Comparison of ENCODE assay signal across 25 mouse cellular contexts in the genomic region with DNA sequence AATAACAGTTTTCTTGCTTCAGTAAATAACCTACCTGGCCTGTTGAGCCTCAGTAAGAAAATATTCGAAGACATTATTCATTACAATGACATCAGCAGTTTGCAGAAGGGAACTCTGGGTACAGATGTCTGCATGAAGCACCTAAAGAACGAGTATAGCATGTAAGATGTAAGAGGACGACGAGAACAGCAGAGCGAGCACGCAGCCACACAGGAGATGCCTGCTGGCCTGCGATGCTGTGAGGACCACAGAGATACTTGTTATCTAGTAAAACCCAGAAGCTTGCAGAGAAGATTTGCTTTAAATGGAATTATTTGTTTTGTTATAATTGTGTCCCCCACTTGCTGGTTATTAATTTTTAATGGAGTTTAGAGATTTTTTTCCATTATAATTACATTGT. TPM values are rescaled to one million over a fixed set of nuclear protein-coding genes. Genes with fewer than 3 reads are reported as not detected.
DNase-seq lines count a peak whose midpoint lies in the region; ATAC-seq and TF ChIP-seq lines count a peak whose summit lies in the region.
"Had no signal": no experiment of that assay in that cellular context is flagged by ENCODE, and none has a peak within 500 bp of the region (broad histone marks: within the 10 kb centered on the region; RNA-seq: fewer than 3 reads in every experiment).

No protein-coding gene starts in this region.

- 55% methylated on average over 7 of the region's 7 CpGs for WGBS in liver, embryonic 11.5 days
- 22% methylated on average over 7 of the region's 7 CpGs for WGBS in liver, embryonic 16.5 days (ENCODE audit: insufficient replicate concordance)
- 90% methylated on average over 7 of the region's 7 CpGs for WGBS in cerebellum, adult 2 months
- WGBS in midbrain, embryonic 11.5 days = 93% methylated on average over 7 of the region's 7 CpGs

- DNase-seq in MEL (ENCODE audit: low read depth, low spot score) = peak; percentile 65
- DNase-seq in c-Kit-positive CD71-positive TER-119-positive erythroid progenitor cells, embryonic 14.5 days (ENCODE audit: low spot score) = peak; percentile 67
- no peak for DNase-seq in liver, embryonic 11.5 days (ENCODE audit: low spot score)
- DNase-seq in cerebellum, adult 2 months = no peak
- no peak for DNase-seq in T-cell, adult 2 months (ENCODE audit: low spot score)
- DNase-seq in layer of hippocampus, adult 11-12 months (ENCODE audit: low spot score) = no peak
- DNase-seq in midbrain, embryonic 11.5 days (ENCODE audit: low spot score, missing footprints) = no peak
- DNase-seq: adrenal gland, adult 2 months; cerebellum, adult 18-20 months; cerebellum, postnatal 25 days; forebrain, postnatal 0 days; heart, postnatal 14 days; kidney, adult 8-10 months; kidney, postnatal 10 days; lung, postnatal 36 days; midbrain, embryonic 14.5 days; retina, postnatal 1 day; right cerebral cortex, postnatal 14 days; thymus, postnatal 4 days had no signal

- H3K27me3 ChIP-seq in MEL (ENCODE audit: control insufficient read depth in 1 of 2, insufficient read depth in 2 of 2, low read length in 2 of 2) = no peaks in the 10 kb centered on the region
- no peaks in the 10 kb centered on the region for H3K27me3 ChIP-seq in liver, embryonic 11.5 days (replicated peaks; ENCODE audit: control insufficient read depth, insufficient read depth, low read length)
- H3K27me3 ChIP-seq in liver, embryonic 16.5 days (ENCODE audit: control insufficient read depth, insufficient read depth, low read depth, low read length) = no peaks in the 10 kb centered on the region
- H3K27me3 ChIP-seq in cerebellum, adult 2 months (ENCODE audit: control insufficient read depth, insufficient read depth, low read length) = no peaks in the 10 kb centered on the region
- H3K27me3 ChIP-seq in midbrain, embryonic 11.5 days (ENCODE audit: control insufficient read depth, insufficient read depth, low read length) = no peaks in the 10 kb centered on the region
- H3K27me3 ChIP-seq: intestine, embryonic 15.5 days; megakaryocyte, embryonic 14.5 days had no signal

- TF ChIP-seq RAD21 in MEL (IDR thresholded peaks at IDR 0.05; ENCODE audit: low read depth, low read length) = no peak

- peaks cover 43 to 46% of the 10 kb centered on the region in 2 experiments for H3K4me1 ChIP-seq in MEL (ENCODE audit: control insufficient read depth in 1 of 2, insufficient read depth in 2 of 2, low read length in 2 of 2)
- peaks cover 25% of the 10 kb centered on the region for H3K4me1 ChIP-seq in liver, embryonic 11.5 days (replicated peaks; ENCODE audit: control insufficient read depth, insufficient read depth, low read length)
- peaks cover 41% of the 10 kb centered on the region for H3K4me1 ChIP-seq in liver, embryonic 16.5 days (ENCODE audit: control insufficient read depth, low read depth, low read length)
- H3K4me1 ChIP-seq in cerebellum, adult 2 months (ENCODE audit: control insufficient read depth, insufficient read depth, low read length) = no peaks in the 10 kb centered on the region
- H3K4me1 ChIP-seq in midbrain, embryonic 11.5 days (ENCODE audit: control insufficient read depth, insufficient read depth, low read length) = no peaks in the 10 kb centered on the region
- H3K4me1 ChIP-seq: intestine, embryonic 15.5 days had no signal

- no peaks in the 10 kb centered on the region for H3K9me3 ChIP-seq in MEL (replicated peaks; ENCODE audit: insufficient read depth, low read length)
- H3K9me3 ChIP-seq in liver, embryonic 11.5 days (ENCODE audit: control insufficient read depth, low read length) = no peaks in the 10 kb centered on the region
- H3K9me3 ChIP-seq in liver, embryonic 16.5 days (replicated peaks; ENCODE audit: control insufficient read depth, low read length) = no peaks in the 10 kb centered on the region
- no peaks in the 10 kb centered on the region for H3K9me3 ChIP-seq in midbrain, embryonic 11.5 days (ENCODE audit: control insufficient read depth, low read length)
- H3K9me3 ChIP-seq: G1E; intestine, embryonic 15.5 days; megakaryocyte, embryonic 14.5 days had no signal

- H3K36me3 ChIP-seq in MEL (ENCODE audit: control insufficient read depth in 1 of 2, insufficient read depth in 2 of 2, low read length in 2 of 2) = peaks cover 0 to 61% of the 10 kb centered on the region in 2 experiments; a peak in 3 of 4 replicates
- H3K36me3 ChIP-seq in liver, embryonic 11.5 days (ENCODE audit: control insufficient read depth, insufficient read depth, low read length) = peaks cover 5% of the 10 kb centered on the region; the same call in 1 of the 2 replicates
- H3K36me3 ChIP-seq in liver, embryonic 16.5 days (ENCODE audit: control insufficient read depth, insufficient read depth) = peaks cover 3% of the 10 kb centered on the region; the same call in 1 of the 2 replicates
- no peaks in the 10 kb centered on the region for H3K36me3 ChIP-seq in midbrain, embryonic 11.5 days (ENCODE audit: control insufficient read depth, insufficient read depth, low read length)
- H3K36me3 ChIP-seq: intestine, embryonic 15.5 days had no signal

- no peaks in the 10 kb centered on the region for H3K79me2 ChIP-seq in MEL (ENCODE audit: control insufficient read depth, insufficient read depth, low read length, poor library complexity)

- no peak overlapping the region for H3K27ac ChIP-seq in MEL (ENCODE audit: control insufficient read depth, low read depth, low read length)
- H3K27ac ChIP-seq in liver, embryonic 11.5 days (ENCODE audit: low read depth, low read length) = peak overlapping the region; percentile 97; the same call in 1 of the 2 replicates
- H3K27ac ChIP-seq in liver, embryonic 16.5 days (ENCODE audit: low read length) = peak overlapping the region; percentile 93
- H3K27ac ChIP-seq in cerebellum, adult 2 months (ENCODE audit: insufficient read depth, low read length) = no peak overlapping the region
- no peak overlapping the region for H3K27ac ChIP-seq in midbrain, embryonic 11.5 days (ENCODE audit: low read depth, low read length)
- H3K27ac ChIP-seq: intestine, embryonic 15.5 days had no signal

- TF ChIP-seq POLR2A in MEL (IDR thresholded peaks at IDR 0.05; ENCODE audit: control insufficient read depth in 1 of 2, insufficient read depth in 1 of 2, low read depth in 1 of 2, low read length in 2 of 2, poor library complexity in 1 of 2) = no peak
- TF ChIP-seq POLR2A in cerebellum, adult 2 months (IDR thresholded peaks at IDR 0.05; ENCODE audit: borderline replicate concordance, insufficient read depth, low read length) = no peak

- peak; percentile 62 for ATAC-seq in liver, embryonic 11.5 days (replicated peaks; ENCODE audit: low FRiP score)
- ATAC-seq in liver, embryonic 16.5 days (ENCODE audit: low read depth) = peak; percentile 69
- ATAC-seq in midbrain, embryonic 11.5 days (ENCODE audit: low FRiP score) = no peak
- ATAC-seq: activated CD4-positive, CD25-positive, alpha-beta regulatory T cell, adult 4 months; forebrain, postnatal 0 days; hindbrain, embryonic 16.5 days; intestine, embryonic 15.5 days had no signal

- no peak overlapping the region for H3K9ac ChIP-seq in MEL (ENCODE audit: control insufficient read depth, low read depth, low read length, poor library complexity, severe bottlenecking)
- H3K9ac ChIP-seq in liver, embryonic 11.5 days (ENCODE audit: low read depth, low read length) = no peak overlapping the region
- no peak overlapping the region for H3K9ac ChIP-seq in liver, embryonic 16.5 days (ENCODE audit: low read depth, low read length)
- H3K9ac ChIP-seq in midbrain, embryonic 11.5 days (ENCODE audit: low read length) = no peak overlapping the region
- H3K9ac ChIP-seq: forebrain, postnatal 0 days; intestine, embryonic 15.5 days had no signal

- peak overlapping the region; percentile 21; the same call in 1 of the 2 replicates for H3K4me2 ChIP-seq in liver, embryonic 11.5 days
- H3K4me2 ChIP-seq in liver, embryonic 16.5 days (ENCODE audit: low read depth, low read length) = no peak overlapping the region
- H3K4me2 ChIP-seq in midbrain, embryonic 11.5 days = no peak overlapping the region
- H3K4me2 ChIP-seq: intestine, embryonic 15.5 days had no signal

- H3K4me3 ChIP-seq in MEL (ENCODE audit: control insufficient read depth in 1 of 2, insufficient read depth in 1 of 2, low read depth in 2 of 2, low read length in 2 of 2) = no peak overlapping the region
- no peak overlapping the region for H3K4me3 ChIP-seq in liver, embryonic 11.5 days (ENCODE audit: low read depth, low read length)
- H3K4me3 ChIP-seq in liver, embryonic 16.5 days (ENCODE audit: low read depth, low read length) = no peak overlapping the region
- no peak overlapping the region for H3K4me3 ChIP-seq in cerebellum, adult 2 months (replicated peaks; ENCODE audit: insufficient read depth, low read depth, low read length)
- H3K4me3 ChIP-seq in midbrain, embryonic 11.5 days (ENCODE audit: low read depth, low read length) = no peak overlapping the region
- H3K4me3 ChIP-seq: intestine, embryonic 15.5 days; megakaryocyte, embryonic 14.5 days had no signal

- peak; percentile 65 to 79 for TF ChIP-seq EP300 in MEL (IDR thresholded peaks at IDR 0.05; ENCODE audit: low read depth in 1 of 2, low read length in 2 of 2)

- TF ChIP-seq CTCF in MEL (IDR thresholded peaks at IDR 0.05 in 2 of 3, conservative IDR thresholded peaks at IDR 0.05 in 1 of 3; ENCODE audit: control insufficient read depth in 1 of 3, insufficient read depth in 1 of 3, low read depth in 2 of 3, low read length in 3 of 3, poor library complexity in 1 of 3, severe bottlenecking in 1 of 3) = no peak
- TF ChIP-seq CTCF in cerebellum, adult 2 months (IDR thresholded peaks at IDR 0.05; ENCODE audit: borderline replicate concordance, insufficient read depth, low read depth, low read length) = no peak

RNA-seq across cellular contexts. Expression of a gene that starts 26.6 kb away (rescaled TPM):
- 16.9 and 18.3 TPM in 2 replicates for total RNA-seq in MEL (2012; rRNA removed)
- 10 to 100 TPM in 1 of 2 experiments, not detected in 1; 14.6 TPM for polyA plus RNA-seq in MEL (2012; ENCODE audit: insufficient read depth in 1 of 2, insufficient read length in 2 of 2, low read depth in 1 of 2, low replicate concordance in 2 of 2, missing spikeins in 1 of 2)
- 46.1 and 48.4 TPM in 2 replicates for polyA plus RNA-seq in liver, embryonic 11.5 days (2014; fragmentation: Nextera tagmentation; extraction: Ambion mirVana)
- 35.6 and 36.5 TPM in 2 replicates for polyA plus RNA-seq in liver, embryonic 16.5 days (2015; fragmentation: Nextera tagmentation; extraction: Ambion mirVana)
- polyA plus RNA-seq in cerebellum, adult 2 months (2012; rRNA removed) = 24.8 and 27.1 TPM in 2 replicates
- polyA plus RNA-seq in midbrain, embryonic 11.5 days (2014; fragmentation: Nextera tagmentation; extraction: Ambion mirVana) = 33.2 and 36.2 TPM in 2 replicates

RNA-seq across cellular contexts. Expression of a gene that starts 26.8 kb away (rescaled TPM):
- 39.4 and 46.9 TPM in 2 replicates for total RNA-seq in MEL (2012; rRNA removed)
- polyA plus RNA-seq in MEL (2012; ENCODE audit: insufficient read depth in 1 of 2, insufficient read length in 2 of 2, low read depth in 1 of 2, low replicate concordance in 2 of 2, missing spikeins in 1 of 2) = 100 to 1,000 TPM in 1 of 2 experiments, 10 to 100 TPM in 1; 54.7 to 405 TPM
- 151 and 179 TPM in 2 replicates for polyA plus RNA-seq in liver, embryonic 11.5 days (2014; fragmentation: Nextera tagmentation; extraction: Ambion mirVana)
- polyA plus RNA-seq in liver, embryonic 16.5 days (2015; fragmentation: Nextera tagmentation; extraction: Ambion mirVana) = 72.2 and 72.5 TPM in 2 replicates
- polyA plus RNA-seq in cerebellum, adult 2 months (2012; rRNA removed) = 70.1 and 79.4 TPM in 2 replicates
- 176 and 184 TPM in 2 replicates for polyA plus RNA-seq in midbrain, embryonic 11.5 days (2014; fragmentation: Nextera tagmentation; extraction: Ambion mirVana)

RNA-seq across cellular contexts. Expression of a gene that starts 39.1 kb away (rescaled TPM):
- 44.6 and 46.0 TPM in 2 replicates for total RNA-seq in MEL (2012; rRNA removed)
- polyA plus RNA-seq in MEL (2012; ENCODE audit: insufficient read depth in 1 of 2, insufficient read length in 2 of 2, low read depth in 1 of 2, low replicate concordance in 2 of 2, missing spikeins in 1 of 2) = 100 to 1,000 TPM in 1 of 2 experiments, 10 to 100 TPM in 1; 39.8 to 203 TPM
- 46.4 and 49.1 TPM in 2 replicates for polyA plus RNA-seq in liver, embryonic 11.5 days (2014; fragmentation: Nextera tagmentation; extraction: Ambion mirVana)
- polyA plus RNA-seq in liver, embryonic 16.5 days (2015; fragmentation: Nextera tagmentation; extraction: Ambion mirVana) = 23.6 and 26.8 TPM in 2 replicates
- polyA plus RNA-seq in cerebellum, adult 2 months (2012; rRNA removed) = 0.55 and 0.62 TPM in 2 replicates
- 34.3 and 37.7 TPM in 2 replicates for polyA plus RNA-seq in midbrain, embryonic 11.5 days (2014; fragmentation: Nextera tagmentation; extraction: Ambion mirVana)

Comparison
In these comparisons a context has a peak if more than half of its experiments do, and no peak if none do; other contexts are left out.
1. DNase-seq: peak in MEL (single experiment) and c-Kit-positive CD71-positive TER-119-positive erythroid progenitor cells, embryonic 14.5 days (single experiment); none in liver, embryonic 11.5 days (single experiment), cerebellum, adult 2 months (0 of 2), T-cell, adult 2 months (single experiment), layer of hippocampus, adult 11-12 months (single experiment) and midbrain, embryonic 11.5 days (single experiment).
2. H3K27ac ChIP-seq: peak in liver, embryonic 11.5 days (single experiment) and liver, embryonic 16.5 days (single experiment); none in MEL (single experiment), cerebellum, adult 2 months (single experiment) and midbrain, embryonic 11.5 days (single experiment).
3. RNA of a gene that starts 39.1 kb away (polyA plus RNA-seq): 39.8 to 203 TPM in MEL, 46.4 to 49.1 TPM in liver, embryonic 11.5 days, 34.3 to 37.7 TPM in midbrain, embryonic 11.5 days and 23.6 to 26.8 TPM in liver, embryonic 16.5 days; 0.55 to 0.62 TPM in cerebellum, adult 2 months; every median in the first group is over 10 times any median in the second.